Mouse (Mus musculus) forebrain, embryonic 11.5 days (tissue): Measurements from ENCODE around the gene Aqp6. TPM values are rescaled to one million over a fixed set of nuclear protein-coding genes. Genes with fewer than 3 reads are reported as not detected.
A peak's percentile ranks its signal among the peaks of the same experiment; 100 is the strongest.

ENCODE experiments used
- ATAC-seq: fragments of 200-750 bp; cut with Nextera tagmentation; replicated peaks from 2 replicates; pipeline ENCODE4 v1.8.0; 2017; ENCODE audit warnings: moderate TSS enrichment; ENCODE audit not compliant: low FRiP score
- DNase-seq: peaks from one replicate; pipeline ENCODE4 v3.0.0-alpha.2; 2017; ENCODE audit warnings: low spot score
- H3K27ac ChIP-seq: fragments of 300-500 bp; sonication (generic); 2 replicates; pipeline ENCODE4 v1.5.1; 2014; ENCODE audit warnings: low read depth, low read length
- H3K27me3 ChIP-seq: fragments of 300-500 bp; sonication (generic); 2 replicates; pipeline ENCODE4 v1.6.1; 2014; ENCODE audit warnings: mild to moderate bottlenecking, low read length, mixed read lengths; ENCODE audit not compliant: control insufficient read depth, insufficient read depth
- H3K36me3 ChIP-seq: fragments of 300-500 bp; sonication (generic); 2 replicates; pipeline ENCODE4 v1.6.1; 2014; ENCODE audit warnings: mild to moderate bottlenecking, low read length, moderate library complexity, mixed read lengths; ENCODE audit not compliant: control insufficient read depth, insufficient read depth
- H3K4me1 ChIP-seq: fragments of 300-500 bp; sonication (generic); replicated peaks from 2 replicates; pipeline ENCODE4 v1.6.1; 2014; ENCODE audit warnings: low read length, mixed read lengths; ENCODE audit not compliant: control insufficient read depth, insufficient read depth
- H3K4me2 ChIP-seq: fragments of 300-500 bp; sonication (generic); 2 replicates; pipeline ENCODE4 v1.6.1; 2014; ENCODE audit warnings: low read depth, mild to moderate bottlenecking, low read length, moderate library complexity, mixed read lengths; ENCODE audit not compliant: severe bottlenecking
- H3K4me3 ChIP-seq: fragments of 300-500 bp; sonication (generic); 2 replicates; pipeline ENCODE4 v1.5.1; 2014; ENCODE audit warnings: low read depth, low read length
- H3K9ac ChIP-seq: fragments of 300-500 bp; sonication (generic); 2 replicates; pipeline ENCODE4 v1.6.1; 2014; ENCODE audit warnings: low read length
- H3K9me3 ChIP-seq: fragments of 300-500 bp; sonication (generic); 2 replicates; pipeline ENCODE4 v1.6.1; 2016; ENCODE audit warnings: low read length, mixed read lengths; ENCODE audit not compliant: control insufficient read depth
- WGBS: fragments of 180-500 bp; shearing (Covaris S2); extraction: QIAGEN DNeasy Blood & Tissue Kit; methylation state at CpG from one replicate; pipeline ENCODE4 v1.1.7; 2014; 5-methylcytosine and 5-hydroxymethylcytosine counted together
- polyA plus RNA-seq: library from polyadenylated mRNA; unstranded; fragments of >200 nt; fragmentation: Nextera tagmentation; extraction: Ambion mirVana; gene quantifications from 2 replicates; pipeline ENCODE4 v1.2.1, GENCODE M21; 2014

The Aqp6 gene
- polyA plus RNA-seq, 1 experiment from 2014 or later, result not detected

- WGBS, result 3% methylated on average over 21 of the region's 21 CpGs
- Histone ChIP-seq H3K4me3 (peak overlapping the region; percentile 15), H3K4me1 (peaks cover 20% of the 10 kb centered on the region)
These were observed 52.7 kb downstream of the Aqp6 start for GRCm38 (mm10) chr15:99653876-99654275.

More at GRCm38 (mm10) chr15:99653876-99654275, 52.7 kb downstream of the Aqp6 start:
- Histone ChIP-seq H3K27ac (no peak overlapping the region), H3K4me2 (peak overlapping the region; percentile 36), H3K9me3 (no peaks in the 10 kb centered on the region), H3K27me3 (peaks cover 24% of the 10 kb centered on the region), H3K9ac (peak overlapping the region; percentile 20; the same call in 1 of the 2 replicates), H3K36me3 (no peaks in the 10 kb centered on the region)
- DNase-seq (peak; percentile 53), ATAC-seq (no peak)

Other genes with a start within 250 kb of the Aqp6 start
- 14.3 and 17.0 TPM in 2 replicates for gene Fmnl3, start 230.9 kb upstream of the Aqp6 start, polyA plus RNA-seq
- gene Tmbim6, start 208.5 kb upstream of the Aqp6 start, polyA plus RNA-seq, result 229 and 267 TPM in 2 replicates
- 12.0 and 12.2 TPM in 2 replicates for gene Nckap5l, start 143.7 kb upstream of the Aqp6 start, polyA plus RNA-seq
- 20.0 and 21.5 TPM in 2 replicates for gene Bcdin3d, start 126.7 kb upstream of the Aqp6 start, polyA plus RNA-seq
- gene Faim2, start 73.2 kb upstream of the Aqp6 start, polyA plus RNA-seq, result 0.21 and 0.95 TPM in 2 replicates
- gene Aqp2, start 22.3 kb upstream of the Aqp6 start, polyA plus RNA-seq, result not detected in 2 replicates
- 0.17 TPM in 1 of 2 replicates, not detected in the other for gene Aqp5, start 10.6 kb upstream of the Aqp6 start, polyA plus RNA-seq
- 201 and 217 TPM in 2 replicates for gene Racgap1, start 50.3 kb downstream of the Aqp6 start, polyA plus RNA-seq
- 3.9 and 5.3 TPM in 2 replicates for gene Asic1, start 69.0 kb downstream of the Aqp6 start, polyA plus RNA-seq
- 134 and 142 TPM in 2 replicates for gene Smarcd1, start 100.7 kb downstream of the Aqp6 start, polyA plus RNA-seq
- gene Gm17349, start 104.1 kb downstream of the Aqp6 start, polyA plus RNA-seq, result not detected in 2 replicates
- 0.35 and 0.53 TPM in 2 replicates for gene Gpd1, start 116.1 kb downstream of the Aqp6 start, polyA plus RNA-seq
- gene Cox14, start 124.2 kb downstream of the Aqp6 start, polyA plus RNA-seq, result 140 and 154 TPM in 2 replicates
- 59.2 and 59.7 TPM in 2 replicates for gene Cers5, start 171.5 kb downstream of the Aqp6 start, polyA plus RNA-seq